Mouse (Mus musculus) liver, adult 2 months (tissue): ENCODE data around the gene Efna2. TPM values are rescaled to one million over a fixed set of nuclear protein-coding genes. Genes with fewer than 3 reads are reported as not detected.

Source experiments
- DNase-seq: peaks from one replicate; pipeline ENCODE4 v3.0.0-alpha.2; 2011; ENCODE audit warnings: low read depth, low spot score; ENCODE audit errors: extremely low read depth
- H3K27ac ChIP-seq: fragments of 200-500 bp; replicated peaks from 2 replicates; pipeline ENCODE4 v1.5.1; 2012; ENCODE audit warnings: low read depth, mild to moderate bottlenecking, control low read depth, inconsistent platforms, low read length; ENCODE audit not compliant: insufficient read depth
- H3K27me3 ChIP-seq: fragments of 200-500 bp; 2 replicates; pipeline ENCODE4 v1.6.1; 2012; ENCODE audit warnings: mild to moderate bottlenecking, moderate library complexity, low read length, inconsistent platforms; ENCODE audit not compliant: control insufficient read depth, insufficient read depth
- H3K36me3 ChIP-seq: fragments of 200-500 bp; 2 replicates; pipeline ENCODE4 v1.6.1; 2012; ENCODE audit warnings: low read length, inconsistent platforms; ENCODE audit not compliant: control insufficient read depth, insufficient read depth
- H3K4me1 ChIP-seq: fragments of 200-500 bp; 2 replicates; pipeline ENCODE4 v1.6.1; 2011; ENCODE audit warnings: low read length; ENCODE audit not compliant: control insufficient read depth, insufficient read depth
- H3K4me3 ChIP-seq: fragments of 200-500 bp; 2 replicates; pipeline ENCODE4 v1.5.1; 2011; ENCODE audit warnings: low read depth, mild to moderate bottlenecking, control low read depth, low read length, moderate library complexity; ENCODE audit not compliant: insufficient read depth
- H3K79me2 ChIP-seq: fragments of 200-500 bp; 2 replicates; pipeline ENCODE4 v1.6.1; 2012; ENCODE audit warnings: inconsistent platforms, mild to moderate bottlenecking, low read length, moderate library complexity; ENCODE audit not compliant: control insufficient read depth, insufficient read depth
- H3K9ac ChIP-seq: fragments of 200-500 bp; 2 replicates; pipeline ENCODE4 v1.6.1; 2012; ENCODE audit warnings: low read depth, mild to moderate bottlenecking, control low read depth, inconsistent platforms, low read length
- CTCF ChIP-seq: fragments of 200-500 bp; IDR thresholded peaks from 2 replicates; pipeline ENCODE4 v1.5.1; 2011; ENCODE audit warnings: low read depth, low read length, control low read depth
- POLR2A ChIP-seq: fragments of 200-500 bp; IDR thresholded peaks from 2 replicates; pipeline ENCODE4 v1.6.1; 2011; ENCODE audit warnings: low read length, control low read depth; ENCODE audit not compliant: insufficient read depth; ENCODE audit errors: extremely low read depth
- WGBS: fragments of 180-500 bp; shearing (Covaris S2); methylation state at CpG from one replicate; pipeline ENCODE4 v1.1.7; 2018; 5-methylcytosine and 5-hydroxymethylcytosine counted together
- polyA plus RNA-seq: library from polyadenylated mRNA; depleted of rRNA; stranded (reverse); fragments of >200 nt; gene quantifications from 2 replicates; pipeline ENCODE4 v1.2.3, GENCODE M21; 2012
- total RNA-seq: library from RNA; depleted of rRNA; stranded (reverse); fragments of >200 nt; gene quantifications from 2 replicates; pipeline ENCODE4 v1.2.3, GENCODE M21; 2014

The Efna2 gene
- total and polyA plus RNA-seq, 2 experiments = under 0.01 to 0.26 TPM

DNA sequence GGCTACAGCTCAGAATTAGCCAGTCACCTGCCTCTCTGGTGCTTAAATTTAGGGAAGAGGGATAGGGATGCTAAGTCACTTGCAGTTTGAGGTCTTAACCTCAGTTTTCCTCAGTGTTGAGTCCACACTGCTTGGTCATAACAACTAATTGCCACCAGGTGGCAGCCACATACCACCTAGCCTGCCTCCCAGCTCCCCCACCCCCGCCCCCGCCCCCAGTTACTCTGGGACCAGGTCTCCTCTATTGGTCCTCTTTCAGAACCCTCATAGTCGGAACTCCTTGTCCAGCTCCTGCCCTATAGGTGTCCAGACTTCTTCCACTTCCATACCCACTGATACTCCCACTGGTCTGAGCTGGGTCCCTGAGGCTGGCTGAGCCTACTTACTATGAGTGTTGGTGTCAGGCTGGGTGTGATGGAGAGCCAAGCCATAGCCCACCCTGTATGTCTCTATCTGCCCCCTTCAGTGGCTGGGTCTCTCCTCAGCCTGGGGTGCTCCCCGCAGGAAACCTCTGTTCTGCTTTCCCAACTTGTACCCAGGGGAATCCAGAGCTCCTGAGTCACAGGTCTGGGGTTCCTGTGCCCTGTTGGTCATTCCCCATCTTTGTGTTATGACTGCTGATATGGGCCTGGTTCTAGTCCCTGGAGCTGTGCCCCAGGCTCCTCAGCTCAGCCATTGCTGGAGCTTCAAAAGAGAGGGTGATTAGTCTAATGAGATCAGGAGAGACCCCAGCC, 3.6 kb upstream of the Efna2 start:
- Histone ChIP-seq H3K4me3 (no peak overlapping the region), H3K27me3 (peaks cover 4% of the 10 kb centered on the region; the same call in 1 of the 2 replicates), H3K9ac (no peak overlapping the region), H3K27ac (no peak overlapping the region), H3K79me2 (no peaks in the 10 kb centered on the region), H3K4me1 (peaks cover 8% of the 10 kb centered on the region), H3K36me3 (peaks cover 6% of the 10 kb centered on the region; the same call in 1 of the 2 replicates)
- peak; percentile 61 for TF ChIP-seq CTCF
- no peak for TF ChIP-seq POLR2A
- DNase-seq = no peak
- WGBS = 55% methylated on average over 4 of the region's 4 CpGs

DNA sequence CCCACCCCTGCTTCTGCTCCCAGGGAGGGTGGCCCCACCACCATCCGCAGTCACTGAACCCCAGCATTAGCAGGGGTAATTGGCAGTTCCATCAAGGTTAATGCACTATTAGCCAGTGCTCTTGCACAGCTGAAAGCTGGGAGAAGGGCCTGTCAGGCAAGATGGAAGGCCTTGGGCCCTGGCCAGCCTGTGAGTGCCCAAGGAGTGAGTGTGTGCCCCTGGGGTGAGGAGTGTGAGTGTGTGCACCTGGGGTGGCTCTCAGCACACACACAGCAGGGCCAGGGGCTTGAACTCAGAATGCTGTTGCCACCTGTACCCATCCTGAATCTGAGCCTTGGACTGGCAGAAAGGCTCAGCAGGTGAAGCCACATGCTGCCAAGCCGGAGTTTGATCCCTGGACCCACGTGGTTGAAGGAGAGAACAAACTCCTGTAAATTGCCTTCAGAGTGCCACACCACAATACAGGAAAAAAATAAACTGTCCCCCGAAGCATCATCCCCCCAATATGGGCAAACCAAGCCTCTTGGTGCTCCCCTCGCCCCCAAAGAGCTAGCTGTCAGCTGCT, 2.9 kb upstream of the Efna2 start:
- DNase-seq = no peak
- 80% methylated on average over 5 of the region's 5 CpGs for whole genome bisulfite sequencing
- H3K27me3 ChIP-seq = peaks cover 4% of the 10 kb centered on the region; the same call in 1 of the 2 replicates
- no peak overlapping the region for H3K9ac ChIP-seq
- peaks cover 8% of the 10 kb centered on the region for H3K4me1 ChIP-seq
- peaks cover 2% of the 10 kb centered on the region; the same call in 1 of the 2 replicates for H3K36me3 ChIP-seq
- no peaks in the 10 kb centered on the region for H3K79me2 ChIP-seq
- no peak overlapping the region for H3K4me3 ChIP-seq
- no peak overlapping the region for H3K27ac ChIP-seq
- TF ChIP-seq POLR2A = no peak
- no peak for TF ChIP-seq CTCF

DNA sequence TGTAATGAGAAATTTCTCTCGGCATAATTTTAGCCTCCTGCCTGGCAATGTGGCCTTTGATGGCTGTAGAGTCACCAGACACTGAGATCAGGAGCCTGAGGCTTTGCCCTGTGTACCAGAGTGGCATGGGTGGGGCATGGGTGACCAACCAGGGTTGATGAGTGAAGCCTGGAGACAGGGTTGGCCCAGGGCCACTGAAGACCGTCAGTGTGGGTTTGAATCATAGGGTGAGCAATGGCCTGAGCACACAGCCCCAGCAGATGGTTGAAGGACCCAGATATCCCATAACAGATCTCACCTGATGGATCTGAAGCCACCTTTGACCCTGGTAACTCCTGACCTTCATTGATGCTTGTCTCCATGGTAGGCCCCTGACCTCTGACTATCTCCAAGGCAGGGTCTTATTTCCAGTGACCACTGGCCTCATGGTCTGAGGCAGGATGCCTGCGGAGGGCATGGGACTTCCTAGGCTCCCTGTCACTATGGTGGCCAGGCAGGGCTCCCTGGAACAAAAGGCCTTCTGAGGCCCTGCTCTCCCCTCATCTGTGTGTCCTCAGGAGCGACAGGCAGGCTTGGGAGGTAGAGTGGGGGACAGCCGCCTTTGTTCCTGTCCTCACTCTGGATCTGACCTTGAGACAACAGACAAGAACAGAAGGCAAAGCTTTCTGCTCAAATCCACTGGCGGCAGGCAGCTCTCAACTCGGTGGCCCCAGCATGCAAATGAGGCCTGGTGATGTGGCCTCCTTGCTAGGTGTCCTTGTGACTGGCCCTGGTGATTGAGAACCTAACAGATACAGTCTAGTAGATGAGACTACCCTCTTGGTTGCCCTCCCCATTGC, 1.6 kb upstream of the Efna2 start:
- DNase-seq = no peak
- Histone ChIP-seq H3K27ac (no peak overlapping the region), H3K4me1 (peaks cover 3% of the 10 kb centered on the region), H3K9ac (no peak overlapping the region), H3K4me3 (no peak overlapping the region), H3K27me3 (peaks cover 4% of the 10 kb centered on the region; the same call in 1 of the 2 replicates), H3K79me2 (no peaks in the 10 kb centered on the region), H3K36me3 (no peaks in the 10 kb centered on the region)
- no peak for TF ChIP-seq POLR2A
- no peak for TF ChIP-seq CTCF
- WGBS = 82% methylated on average over 7 of the region's 7 CpGs

DNA sequence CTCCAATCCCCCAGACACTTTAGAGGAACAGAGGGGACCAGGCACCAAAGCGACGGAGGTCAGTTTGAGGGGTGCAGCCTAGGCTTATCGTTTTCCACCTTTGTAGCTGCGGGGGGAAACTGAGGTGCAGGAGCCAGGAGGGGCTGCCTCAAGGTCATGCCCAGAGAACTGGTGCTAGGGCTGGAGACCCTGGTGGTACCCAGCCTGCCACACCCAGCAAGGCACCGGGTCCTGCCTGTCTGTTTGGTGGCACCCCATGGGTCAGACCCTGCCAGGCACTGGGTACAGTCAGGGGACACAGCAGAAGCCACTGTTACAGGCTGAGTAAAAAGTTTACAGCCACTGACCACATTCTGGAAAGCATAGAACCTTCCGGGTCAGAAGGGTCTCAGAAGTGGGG, 1.0 kb downstream of the Efna2 start:
- H3K27ac ChIP-seq = no peak overlapping the region
- TF ChIP-seq POLR2A = no peak
- no peak for TF ChIP-seq CTCF
- H3K9ac ChIP-seq = no peak overlapping the region
- peaks cover 4% of the 10 kb centered on the region; the same call in 1 of the 2 replicates for H3K27me3 ChIP-seq
- H3K4me1 ChIP-seq = no peaks in the 10 kb centered on the region
- H3K36me3 ChIP-seq = no peaks in the 10 kb centered on the region
- 69% methylated on average over 6 of the region's 6 CpGs for WGBS
- H3K79me2 ChIP-seq = no peaks in the 10 kb centered on the region
- no peak overlapping the region for H3K4me3 ChIP-seq
- no peak for DNase-seq

GRCm38 (mm10) chr10:80180823-80181222, 1.5 kb downstream of the Efna2 start:
- TF ChIP-seq POLR2A (no peak), CTCF (no peak)
- no peak overlapping the region for H3K4me3 ChIP-seq
- no peak overlapping the region for H3K27ac ChIP-seq
- no peaks in the 10 kb centered on the region for H3K4me1 ChIP-seq
- H3K27me3 ChIP-seq = peaks cover 4% of the 10 kb centered on the region; the same call in 1 of the 2 replicates
- H3K9ac ChIP-seq = no peak overlapping the region
- no peaks in the 10 kb centered on the region for H3K36me3 ChIP-seq
- whole genome bisulfite sequencing = 83% methylated on average over 5 of the region's 5 CpGs
- H3K79me2 ChIP-seq = no peaks in the 10 kb centered on the region
- no peak for DNase-seq
